Mouse (Mus musculus): ENCODE results near the gene Il5ra. TPM values are rescaled to one million over a fixed set of nuclear protein-coding genes. Genes with fewer than 3 reads are reported as not detected.
A peak's percentile ranks its signal among the peaks of the same experiment; 100 is the strongest.

Gene Il5ra
- polyA plus RNA-seq, 2 experiments from 2014 or later, result 0.34 TPM; not detected in 1

- ATAC-seq, result no peak
Measured at GRCm38 (mm10) chr6:106738229-106738628, 10.6 kb downstream of the Il5ra start.

DNA sequence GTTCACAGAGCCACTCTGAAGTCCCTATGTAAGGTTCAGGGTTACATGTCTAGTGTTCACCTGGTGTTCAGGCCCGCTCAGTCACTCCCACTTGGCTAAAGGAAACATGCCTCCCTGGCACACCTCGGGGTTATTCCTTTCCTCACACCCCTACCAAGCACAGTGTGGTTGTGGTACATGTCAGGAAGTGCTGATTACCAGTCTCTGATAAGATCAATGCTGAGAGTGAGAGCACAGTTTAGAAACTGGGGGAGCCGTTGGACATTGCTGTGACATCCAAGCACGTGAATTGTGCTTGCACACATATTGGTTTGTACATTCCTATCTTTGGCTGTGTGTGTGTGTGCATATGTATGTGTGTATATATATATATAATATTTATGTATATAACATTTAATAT lies 16.3 kb downstream of the Il5ra start:
- no peak for ATAC-seq

GRCm38 (mm10) chr6:106729682-106730314 lies 19.0 kb downstream of the Il5ra start:
- ATAC-seq, result no peak

DNA sequence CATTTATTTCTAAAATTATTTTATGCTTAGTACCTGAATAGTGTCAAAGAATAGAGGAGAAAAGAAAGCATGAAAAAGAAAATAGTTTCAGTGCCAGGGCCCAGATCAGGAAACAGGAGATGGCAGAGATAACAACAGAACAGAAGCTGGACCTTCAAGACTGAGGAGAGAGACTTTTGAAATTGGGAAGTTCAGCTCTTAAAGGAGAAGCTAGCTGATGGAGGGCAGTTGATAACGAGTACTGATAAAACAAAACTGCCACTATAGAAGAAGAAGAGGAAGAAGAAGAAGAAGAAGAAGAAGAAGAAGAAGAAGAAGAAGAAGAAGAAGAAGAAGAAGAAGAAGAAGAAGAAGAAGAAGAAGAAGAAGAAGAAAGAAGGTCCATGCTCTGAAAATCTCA lies 21.1 kb downstream of the Il5ra start:
- no peak for ATAC-seq

- ATAC-seq, result peak; percentile 40
Measured at GRCm38 (mm10) chr6:106726078-106726477, 22.8 kb downstream of the Il5ra start.

DNA sequence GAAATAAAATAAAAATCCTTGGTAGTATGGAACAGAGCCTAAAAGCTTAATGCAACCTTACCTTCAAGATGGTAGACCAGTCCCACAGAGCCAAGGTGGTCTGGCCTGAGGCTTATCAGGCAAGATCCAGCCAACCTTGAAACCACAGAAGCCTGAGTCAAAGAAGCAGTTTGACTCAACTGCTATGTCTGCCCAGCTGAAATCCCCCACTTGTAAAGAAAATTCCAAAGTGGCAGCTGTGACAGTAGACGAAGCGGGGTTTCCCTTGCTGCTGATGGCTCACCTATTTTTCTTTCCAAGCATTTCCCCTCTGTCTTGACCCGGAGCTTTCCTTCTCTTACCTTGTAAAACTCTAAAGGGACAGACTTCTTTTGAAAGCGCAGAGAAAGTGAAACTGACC lies 23.2 kb downstream of the Il5ra start:
- ATAC-seq, result no peak

DNA sequence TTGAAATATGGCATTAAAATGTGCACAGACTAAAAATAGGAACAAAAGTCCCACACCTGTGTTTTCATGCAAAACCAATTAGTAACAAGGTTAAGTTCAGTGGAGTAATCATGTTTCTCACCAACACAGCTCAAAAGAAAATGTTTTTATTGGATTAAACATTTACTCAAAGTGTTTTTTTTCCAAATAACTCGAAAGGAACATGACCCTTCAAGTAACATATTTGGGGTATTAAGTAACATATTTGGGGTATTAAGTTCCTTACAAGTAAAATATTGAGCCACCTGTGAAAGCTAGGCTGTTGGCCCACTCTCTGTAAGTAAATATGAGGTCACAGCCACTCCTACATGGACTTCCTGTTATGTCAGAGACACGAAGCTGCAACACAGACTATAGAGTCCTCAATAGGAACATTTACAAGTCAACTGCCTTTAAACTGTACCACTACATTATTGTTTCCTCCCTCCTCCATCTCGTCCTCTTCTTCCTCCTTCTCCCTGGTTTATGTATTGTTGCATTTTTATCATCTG lies 43.3 kb downstream of the Il5ra start:
- ATAC-seq, result no peak

DNA sequence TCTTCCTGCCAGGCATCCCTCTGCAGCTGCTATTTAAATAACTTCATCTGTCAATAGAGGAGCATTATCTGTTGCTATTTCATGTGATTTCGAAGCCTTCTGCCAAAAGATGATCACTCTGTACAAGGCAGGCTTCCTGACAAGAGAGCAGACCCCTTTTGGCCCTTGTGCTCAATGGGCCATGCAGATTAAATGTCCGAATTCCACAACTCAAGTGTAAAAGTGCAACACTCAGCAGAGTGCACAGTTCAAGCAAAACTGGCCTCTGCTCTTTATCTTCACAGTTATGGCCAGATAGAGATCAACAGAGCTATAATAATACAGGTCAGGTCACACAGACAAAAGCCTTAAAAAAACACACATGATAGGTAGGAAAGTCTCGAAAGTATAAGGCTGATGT lies 46.9 kb downstream of the Il5ra start:
- no peak for ATAC-seq

DNA sequence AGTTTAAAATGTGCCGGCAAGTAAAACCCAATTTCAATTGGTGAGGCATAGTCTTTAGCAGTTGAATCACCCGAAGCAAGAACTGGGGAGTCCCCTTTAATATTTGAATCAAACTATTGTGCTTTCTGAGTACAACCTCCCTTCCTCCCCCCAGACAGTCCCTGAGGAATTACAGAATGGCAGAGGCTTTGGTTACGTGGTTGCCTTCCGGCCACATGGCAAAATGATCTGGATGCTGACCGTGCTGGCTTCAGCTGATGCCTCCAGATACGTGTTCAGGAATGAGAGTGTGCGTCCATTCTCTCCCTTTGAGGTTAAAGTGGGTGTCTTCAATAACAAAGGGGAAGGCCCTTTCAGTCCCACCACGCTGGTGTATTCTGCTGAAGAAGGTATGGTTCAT lies 73.3 kb downstream of the Il5ra start:
- no peak for ATAC-seq

- peak; percentile 90 for ATAC-seq
Measured at GRCm38 (mm10) chr6:106663780-106664651, 84.8 kb downstream of the Il5ra start.

Other genes starting within 250 kb of the Il5ra start
- 100 to 1,000 TPM in 1 of 2 experiments, 10 to 100 TPM in 1; 89.5 to 104 TPM for gene Trnt1, start 20.1 kb upstream of the Il5ra start, polyA plus RNA-seq (2017; shearing (Covaris generic))
- 100 to 1,000 TPM; 174 to 195 TPM for gene Crbn, start 51.0 kb upstream of the Il5ra start, polyA plus RNA-seq (2017; shearing (Covaris generic))